Mouse (Mus musculus) embryonic facial prominence, embryonic 12.5 days (tissue): ENCODE data around the gene Sucla2. TPM values are rescaled to one million over a fixed set of nuclear protein-coding genes. Genes with fewer than 3 reads are reported as not detected.

Source experiments
- ATAC-seq: fragments of 200-750 bp; cut with Nextera tagmentation; 2 replicates; pipeline ENCODE4 v1.8.0; 2017; ENCODE audit not compliant: insufficient number of reproducible peaks, insufficient read depth, low FRiP score, low TSS enrichment
- H3K27ac ChIP-seq: fragments of 300-500 bp; sonication (generic); 2 replicates; pipeline ENCODE4 v1.5.1; 2016; ENCODE audit warnings: mild to moderate bottlenecking
- H3K27me3 ChIP-seq: fragments of 300-500 bp; sonication (generic); 2 replicates; pipeline ENCODE4 v1.6.1; 2016; ENCODE audit warnings: mild to moderate bottlenecking, moderate library complexity
- H3K36me3 ChIP-seq: fragments of 300-500 bp; sonication (generic); 2 replicates; pipeline ENCODE4 v1.6.1; 2016; ENCODE audit warnings: mild to moderate bottlenecking
- H3K4me1 ChIP-seq: fragments of 300-500 bp; sonication (generic); 2 replicates; pipeline ENCODE4 v1.6.1; 2016
- H3K4me2 ChIP-seq: fragments of 300-500 bp; sonication (generic); replicated peaks from 2 replicates; pipeline ENCODE4 v1.6.1; 2016; ENCODE audit warnings: mild to moderate bottlenecking, moderate library complexity
- H3K4me3 ChIP-seq: fragments of 300-500 bp; sonication (generic); 2 replicates; pipeline ENCODE4 v1.5.1; 2016; ENCODE audit warnings: mild to moderate bottlenecking
- H3K9ac ChIP-seq: fragments of 300-500 bp; sonication (generic); 2 replicates; pipeline ENCODE4 v1.6.1; 2016; ENCODE audit warnings: mild to moderate bottlenecking, moderate library complexity
- H3K9me3 ChIP-seq: fragments of 300-500 bp; sonication (generic); 2 replicates; pipeline ENCODE4 v1.6.1; 2016; ENCODE audit warnings: mild to moderate bottlenecking, moderate library complexity
- WGBS: fragments of 180-500 bp; shearing (Covaris S2); methylation state at CpG from one replicate; pipeline ENCODE4 v1.1.7; 2016; 5-methylcytosine and 5-hydroxymethylcytosine counted together
- polyA plus RNA-seq: library from polyadenylated mRNA; unstranded; fragments of >200 nt; fragmentation: Nextera tagmentation; extraction: Ambion mirVana; gene quantifications from 2 replicates; pipeline ENCODE4 v1.2.1, GENCODE M21; 2016

The Sucla2 gene
- polyA plus RNA-seq: 92.5 and 107 TPM in 2 replicates

DNA sequence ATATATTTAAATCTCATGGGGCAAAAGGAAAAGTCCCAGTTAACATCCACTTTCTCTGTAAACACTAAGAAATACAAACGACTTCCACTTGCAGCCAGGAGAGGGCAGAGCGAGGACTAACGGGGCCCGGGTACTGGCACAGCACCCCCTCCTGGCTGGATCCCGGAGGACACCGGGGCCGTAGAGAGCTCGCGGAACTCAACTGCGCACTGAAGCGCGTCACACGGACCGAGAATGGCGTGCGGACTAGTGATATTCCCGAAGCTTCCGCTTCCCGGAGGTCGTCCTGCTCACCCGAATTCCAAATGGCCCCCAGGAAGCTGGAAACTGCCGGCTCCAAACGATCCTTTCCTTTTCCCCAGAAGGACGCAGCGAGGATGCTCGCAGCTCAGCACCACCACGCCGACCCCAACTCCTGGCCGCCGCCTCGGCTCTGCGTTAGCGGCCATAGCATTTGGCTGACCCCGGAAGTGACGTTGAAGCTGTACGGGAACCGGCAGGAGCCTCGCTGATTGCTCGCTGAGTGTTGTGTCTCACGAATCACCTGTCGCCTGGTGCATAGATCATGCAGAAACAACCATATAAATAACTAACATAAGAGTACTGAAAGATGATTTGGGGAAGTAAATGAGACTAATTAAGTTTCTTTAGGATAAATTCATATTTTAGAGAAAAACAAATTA, at the start of gene Sucla2:
Gene Sucla2 (plus strand): TSS at position 554 of the 683 bp plus-strand sequence.
- H3K9ac ChIP-seq: 0 out of 2 replicates have a peak within 1 kb of the TSS, but pooled peaks have one; percentile 33
- peak within 1 kb of the TSS; percentile 46 for H3K4me3 ChIP-seq
- no peaks in the 10 kb centered on the region for H3K27me3 ChIP-seq
- peak; percentile 97 for ATAC-seq
- H3K4me1 ChIP-seq: no peaks in the 10 kb centered on the region
- no peaks in the 10 kb centered on the region for H3K36me3 ChIP-seq
- peak within 1 kb of the TSS; percentile 43 for H3K4me2 ChIP-seq
- peak within 1 kb of the TSS; percentile 76; the same call in 1 of the 2 replicates for H3K27ac ChIP-seq
- WGBS: under 1% methylated on average over 39 of the region's 41 CpGs
- no peaks in the 10 kb centered on the region for H3K9me3 ChIP-seq

GRCm38 (mm10) chr14:73475506-73475905, 49.6 kb upstream of the Sucla2 start:
- ATAC-seq: no peak
- Histone ChIP-seq H3K9ac (no peak overlapping the region), H3K27ac (no peak overlapping the region), H3K4me1 (peaks cover 9% of the 10 kb centered on the region; the same call in 1 of the 2 replicates), H3K27me3 (no peaks in the 10 kb centered on the region), H3K36me3 (no peaks in the 10 kb centered on the region), H3K9me3 (no peaks in the 10 kb centered on the region), H3K4me2 (no peak overlapping the region), H3K4me3 (no peak overlapping the region)
- WGBS: 76% methylated on average over 7 of the region's 7 CpGs

DNA sequence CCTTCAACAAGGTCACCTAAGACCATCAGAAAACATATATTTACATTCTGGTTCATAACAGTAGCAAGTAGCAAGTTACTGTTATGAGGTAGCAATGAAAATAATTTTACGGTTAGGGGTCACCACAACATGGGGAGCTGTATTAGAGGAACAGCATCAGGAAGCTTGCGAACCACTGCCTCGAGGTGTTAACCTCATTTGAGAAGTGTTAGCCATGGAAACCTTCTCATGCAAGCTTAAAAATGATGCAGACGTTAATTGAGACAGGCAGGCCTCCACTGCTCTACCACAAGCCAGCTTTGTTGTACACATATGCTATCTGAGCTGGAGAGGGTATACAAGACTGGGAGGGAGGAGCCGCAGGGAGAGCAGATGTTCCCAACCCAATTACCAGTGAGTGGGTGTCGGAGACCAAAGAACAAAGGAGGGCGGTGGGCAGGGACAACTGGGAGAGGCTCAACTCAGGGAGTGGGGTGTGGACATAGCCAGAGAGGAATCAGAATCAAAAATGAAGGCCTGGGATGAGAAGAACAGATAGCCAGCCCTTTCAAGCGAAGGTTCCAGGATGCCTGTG, 48.7 kb upstream of the Sucla2 start:
- Histone ChIP-seq H3K4me1 (peaks cover 9% of the 10 kb centered on the region; the same call in 1 of the 2 replicates), H3K9me3 (no peaks in the 10 kb centered on the region), H3K9ac (no peak overlapping the region), H3K4me3 (no peak overlapping the region), H3K27ac (no peak overlapping the region), H3K27me3 (no peaks in the 10 kb centered on the region), H3K4me2 (no peak overlapping the region), H3K36me3 (no peaks in the 10 kb centered on the region)
- WGBS: 77% methylated on average over 8 of the region's 8 CpGs
- ATAC-seq: no peak

GRCm38 (mm10) chr14:73477077-73477476, 48.0 kb upstream of the Sucla2 start:
- Histone ChIP-seq H3K27me3 (no peaks in the 10 kb centered on the region), H3K27ac (no peak overlapping the region), H3K9me3 (no peaks in the 10 kb centered on the region), H3K36me3 (no peaks in the 10 kb centered on the region), H3K4me3 (no peak overlapping the region), H3K4me2 (no peak overlapping the region), H3K9ac (no peak overlapping the region), H3K4me1 (peaks cover 9% of the 10 kb centered on the region; the same call in 1 of the 2 replicates)
- no peak for ATAC-seq
- WGBS: 93% methylated on average over 10 of the region's 10 CpGs

- Histone ChIP-seq H3K27ac (no peak overlapping the region), H3K4me3 (no peak overlapping the region), H3K9ac (no peak overlapping the region), H3K27me3 (no peaks in the 10 kb centered on the region), H3K9me3 (no peaks in the 10 kb centered on the region), H3K36me3 (no peaks in the 10 kb centered on the region), H3K4me2 (no peak overlapping the region), H3K4me1 (peaks cover 9% of the 10 kb centered on the region; the same call in 1 of the 2 replicates)
- no peak for ATAC-seq
- 59% methylated on average over 3 of the region's 3 CpGs for WGBS
Observed at GRCm38 (mm10) chr14:73478321-73478720, 46.8 kb upstream of the Sucla2 start.

GRCm38 (mm10) chr14:73479771-73480170, 45.3 kb upstream of the Sucla2 start:
- ATAC-seq: no peak
- Histone ChIP-seq H3K9ac (no peak overlapping the region), H3K4me2 (no peak overlapping the region), H3K4me1 (peaks cover 3% of the 10 kb centered on the region; the same call in 1 of the 2 replicates), H3K4me3 (no peak overlapping the region), H3K9me3 (no peaks in the 10 kb centered on the region), H3K27ac (no peak overlapping the region), H3K36me3 (no peaks in the 10 kb centered on the region), H3K27me3 (no peaks in the 10 kb centered on the region)
- 65% methylated on average over 1 of the region's 1 CpGs for WGBS

GRCm38 (mm10) chr14:73483516-73484229, 41.4 kb upstream of the Sucla2 start:
- Histone ChIP-seq H3K4me3 (no peak overlapping the region), H3K27ac (0 out of 2 replicates have a peak overlapping the region, but pooled peaks have one; percentile 11), H3K4me2 (no peak overlapping the region), H3K4me1 (no peaks in the 10 kb centered on the region), H3K27me3 (no peaks in the 10 kb centered on the region), H3K9me3 (no peaks in the 10 kb centered on the region), H3K36me3 (no peaks in the 10 kb centered on the region), H3K9ac (no peak overlapping the region)
- WGBS: 62% methylated on average over 5 of the region's 5 CpGs
- ATAC-seq: 0 out of 2 replicates have a peak, but pooled peaks have one; percentile 55

DNA sequence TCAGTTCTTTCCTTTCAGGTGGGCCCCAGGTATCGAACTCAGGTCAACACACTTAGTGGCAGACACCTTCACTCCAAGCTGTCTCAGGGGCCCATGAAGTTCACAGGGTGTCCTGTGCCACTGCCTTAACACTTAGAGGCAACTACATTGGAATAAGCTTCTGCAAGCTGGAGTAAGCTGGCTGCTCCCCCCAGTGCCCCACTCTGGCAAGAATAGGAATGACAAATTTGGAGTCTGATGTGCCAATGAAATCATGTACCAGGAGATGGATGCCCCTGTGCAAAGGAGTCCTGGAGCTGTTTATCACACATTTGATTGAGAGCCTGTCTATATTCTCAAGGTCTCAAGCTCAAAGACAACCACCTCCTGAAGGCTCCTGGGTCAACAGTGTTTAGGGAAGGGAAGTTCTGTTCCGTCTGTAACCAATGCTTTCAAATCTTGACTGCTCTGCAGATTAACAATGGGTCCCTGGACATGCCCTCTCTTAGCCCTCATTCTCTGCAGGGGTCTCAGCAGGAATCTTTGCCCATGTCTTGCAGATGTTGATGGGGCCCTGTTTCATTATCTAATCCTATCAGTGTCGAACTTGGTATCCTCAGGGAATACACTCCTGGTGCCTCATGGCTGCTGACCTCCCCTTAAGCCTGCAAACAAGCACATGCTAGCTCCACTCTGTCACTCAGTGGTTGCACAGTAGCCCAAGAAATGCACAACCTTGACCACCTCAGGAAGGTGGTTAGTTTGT, 40.6 kb upstream of the Sucla2 start:
- WGBS: 62% methylated on average over 3 of the region's 3 CpGs
- Histone ChIP-seq H3K36me3 (no peaks in the 10 kb centered on the region), H3K9ac (no peak overlapping the region), H3K27me3 (no peaks in the 10 kb centered on the region), H3K4me2 (no peak overlapping the region), H3K4me3 (no peak overlapping the region), H3K9me3 (no peaks in the 10 kb centered on the region), H3K27ac (0 out of 2 replicates have a peak overlapping the region, but pooled peaks have one; percentile 11), H3K4me1 (no peaks in the 10 kb centered on the region)
- no peak for ATAC-seq

DNA sequence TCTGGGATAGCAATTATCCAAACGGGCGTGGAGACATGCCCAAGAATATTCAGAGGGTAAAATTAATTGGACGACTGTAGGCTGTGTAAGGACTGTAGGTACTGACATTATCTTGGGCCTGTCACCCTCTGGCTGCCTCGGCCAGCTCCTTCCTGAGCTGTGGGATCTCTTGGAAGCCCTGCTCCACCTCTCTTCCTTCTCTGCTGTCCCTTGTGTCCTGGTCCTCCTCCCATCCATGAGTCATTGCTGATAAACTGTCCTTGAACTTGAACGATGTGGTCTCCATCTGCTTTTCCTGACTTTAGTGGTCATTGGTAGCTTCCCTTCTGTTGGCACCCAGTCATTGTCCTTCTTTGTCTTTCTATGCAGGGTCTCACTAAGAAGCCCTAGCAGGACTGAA, 38.5 kb upstream of the Sucla2 start:
- Histone ChIP-seq H3K9me3 (0 out of 2 replicates have a peak, but pooled peaks cover 3% of the 10 kb centered on the region), H3K27ac (no peak overlapping the region), H3K4me1 (no peaks in the 10 kb centered on the region), H3K36me3 (no peaks in the 10 kb centered on the region), H3K27me3 (no peaks in the 10 kb centered on the region), H3K4me3 (no peak overlapping the region), H3K4me2 (no peak overlapping the region), H3K9ac (no peak overlapping the region)
- no peak for ATAC-seq
- 77% methylated on average over 5 of the region's 5 CpGs for WGBS

GRCm38 (mm10) chr14:73493356-73493755, 31.8 kb upstream of the Sucla2 start:
- no peak overlapping the region for H3K9ac ChIP-seq
- ATAC-seq: no peak
- no peak overlapping the region for H3K27ac ChIP-seq
- H3K4me3 ChIP-seq: no peak overlapping the region
- no peak overlapping the region for H3K4me2 ChIP-seq
- H3K4me1 ChIP-seq: no peaks in the 10 kb centered on the region
- H3K9me3 ChIP-seq: 0 out of 2 replicates have a peak, but pooled peaks cover 3% of the 10 kb centered on the region
- 95% methylated on average over 6 of the region's 6 CpGs for WGBS
- no peaks in the 10 kb centered on the region for H3K36me3 ChIP-seq
- H3K27me3 ChIP-seq: no peaks in the 10 kb centered on the region

- no peak for ATAC-seq
- no peak overlapping the region for H3K9ac ChIP-seq
- H3K36me3 ChIP-seq: no peaks in the 10 kb centered on the region
- H3K4me1 ChIP-seq: no peaks in the 10 kb centered on the region
- no peak overlapping the region for H3K4me3 ChIP-seq
- H3K27me3 ChIP-seq: no peaks in the 10 kb centered on the region
- WGBS: 75% methylated on average over 6 of the region's 6 CpGs
- 0 out of 2 replicates have a peak, but pooled peaks cover 3% of the 10 kb centered on the region for H3K9me3 ChIP-seq
- H3K27ac ChIP-seq: no peak overlapping the region
- no peak overlapping the region for H3K4me2 ChIP-seq
Observed at GRCm38 (mm10) chr14:73494122-73494521, 31.0 kb upstream of the Sucla2 start.
